Mouse (Mus musculus) CH12.LX (cell line): Measurements from ENCODE around the gene Foxg1.

Source experiments
- POLR2A ChIP-seq: IDR thresholded peaks from 2 replicates; pipeline ENCODE4 v1.6.1; 2011; ENCODE audit warnings: low read depth, mild to moderate bottlenecking, improper control_type of control experiment, low read length
- ZC3H11A ChIP-seq: IDR thresholded peaks from 2 replicates; pipeline ENCODE4 v1.6.1; 2012; ENCODE audit warnings: low read depth, mild to moderate bottlenecking, inconsistent platforms, low read length, improper control_type of control experiment

- TF ChIP-seq ZC3H11A (no peak), POLR2A (no peak)
Observed at GRCm38 (mm10) chr12:49377281-49377970, 5.0 kb upstream of the Foxg1 start.
